Mouse (Mus musculus): ENCODE data around the gene Mdfic.
A peak's percentile ranks its signal among the peaks of the same experiment; 100 is the strongest.

Gene Mdfic

GRCm38 (mm10) chr6:15792680-15793601 is 72.5 kb downstream of the Mdfic start:
- DNase-seq (ENCODE audit: low read depth, low spot score), result peak; percentile 24

DNA sequence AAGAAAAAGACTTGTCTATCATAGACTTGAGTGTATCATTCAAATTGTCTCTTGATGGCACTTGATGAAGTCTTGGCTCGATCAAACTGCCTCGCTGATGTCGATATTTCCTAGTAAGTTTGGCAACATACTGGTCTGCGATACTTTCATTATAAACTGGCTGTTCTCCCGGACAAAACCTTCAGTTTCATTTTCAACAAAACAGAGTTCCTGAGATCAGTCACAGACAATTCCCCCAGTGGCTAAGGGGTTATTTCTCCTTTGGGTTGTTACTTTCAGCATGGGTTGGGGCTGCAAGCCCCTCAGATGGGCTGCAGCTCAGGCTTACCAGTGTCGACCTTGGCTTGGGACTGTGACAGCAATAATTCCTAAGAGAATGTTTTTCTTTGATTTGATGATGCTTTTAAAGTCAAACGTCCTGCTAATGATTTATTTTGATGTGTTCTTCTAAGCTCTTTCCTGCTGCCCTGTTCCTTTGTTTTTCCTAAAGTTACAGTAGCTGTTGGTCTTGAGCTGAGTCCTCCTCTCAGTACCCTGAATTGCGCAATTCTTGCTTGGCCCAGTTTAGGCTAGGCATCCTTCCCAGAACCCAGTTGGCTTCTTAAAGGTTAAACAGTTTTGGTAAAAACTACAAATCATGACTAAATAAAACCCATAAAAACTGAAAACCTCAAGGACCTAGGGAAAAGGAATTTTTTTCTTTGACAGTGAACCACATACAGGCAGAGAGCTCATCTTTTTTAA is 73.3 kb downstream of the Mdfic start:
- no peak for DNase-seq (ENCODE audit: low read depth, low spot score)

GRCm38 (mm10) chr6:15794801-15795200 is 74.3 kb downstream of the Mdfic start:
- no peak for DNase-seq (ENCODE audit: low read depth, low spot score)

GRCm38 (mm10) chr6:15807382-15807781 is 86.9 kb downstream of the Mdfic start:
- DNase-seq (ENCODE audit: low read depth, low spot score), result no peak

DNA sequence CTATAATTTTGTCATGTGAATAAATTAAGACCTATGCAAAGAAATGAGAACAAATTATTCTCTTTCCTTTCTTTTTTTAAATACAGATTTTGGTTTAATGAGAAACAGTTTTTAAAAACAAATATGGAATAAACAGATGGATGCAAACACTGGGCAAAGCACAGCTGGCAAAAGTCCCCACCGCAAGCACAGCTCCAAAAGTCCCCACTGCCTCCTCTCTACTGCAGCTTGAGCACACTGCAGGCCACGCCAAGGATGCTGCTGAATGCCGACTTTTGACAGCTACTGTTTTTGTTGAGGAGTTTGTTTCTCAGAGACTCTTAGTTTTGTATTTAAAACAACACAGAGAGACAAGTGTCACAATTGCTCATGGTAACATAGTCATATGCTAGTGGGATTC is 104.8 kb downstream of the Mdfic start:
- no peak for DNase-seq (ENCODE audit: low read depth, low spot score)

DNA sequence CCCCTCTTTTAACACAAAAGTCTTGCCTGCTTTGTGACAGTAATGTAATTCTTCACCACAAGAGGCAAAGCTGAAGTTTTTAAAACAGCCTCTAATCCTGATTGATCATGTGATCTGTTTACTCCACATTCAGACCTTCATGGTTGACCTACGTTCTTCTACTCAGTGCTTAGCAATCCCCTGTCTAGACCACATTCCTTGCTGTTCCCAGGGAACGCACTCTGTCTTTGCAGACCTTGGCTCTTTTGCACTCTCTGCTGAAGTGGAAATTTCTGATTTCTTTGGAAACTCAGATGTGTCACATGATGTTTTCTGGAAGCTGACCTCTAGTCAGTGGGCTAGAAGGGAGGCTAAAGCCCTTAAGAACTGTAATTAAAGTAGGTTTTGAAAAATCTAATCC is 109.4 kb downstream of the Mdfic start:
- peak; percentile 8 for DNase-seq (ENCODE audit: low read depth, low spot score)

- DNase-seq (ENCODE audit: low read depth, low spot score), result no peak
These were observed 110.2 kb downstream of the Mdfic start for GRCm38 (mm10) chr6:15830651-15831050.

- no peak for DNase-seq (ENCODE audit: low read depth, low spot score)
These were observed 117.2 kb downstream of the Mdfic start for GRCm38 (mm10) chr6:15837695-15838094.

- no peak for DNase-seq (ENCODE audit: low read depth, low spot score)
These were observed 119.4 kb downstream of the Mdfic start for GRCm38 (mm10) chr6:15839831-15840230.

- no peak for DNase-seq (ENCODE audit: low read depth, low spot score)
These were observed 120.0 kb downstream of the Mdfic start for GRCm38 (mm10) chr6:15840429-15840828.

DNA sequence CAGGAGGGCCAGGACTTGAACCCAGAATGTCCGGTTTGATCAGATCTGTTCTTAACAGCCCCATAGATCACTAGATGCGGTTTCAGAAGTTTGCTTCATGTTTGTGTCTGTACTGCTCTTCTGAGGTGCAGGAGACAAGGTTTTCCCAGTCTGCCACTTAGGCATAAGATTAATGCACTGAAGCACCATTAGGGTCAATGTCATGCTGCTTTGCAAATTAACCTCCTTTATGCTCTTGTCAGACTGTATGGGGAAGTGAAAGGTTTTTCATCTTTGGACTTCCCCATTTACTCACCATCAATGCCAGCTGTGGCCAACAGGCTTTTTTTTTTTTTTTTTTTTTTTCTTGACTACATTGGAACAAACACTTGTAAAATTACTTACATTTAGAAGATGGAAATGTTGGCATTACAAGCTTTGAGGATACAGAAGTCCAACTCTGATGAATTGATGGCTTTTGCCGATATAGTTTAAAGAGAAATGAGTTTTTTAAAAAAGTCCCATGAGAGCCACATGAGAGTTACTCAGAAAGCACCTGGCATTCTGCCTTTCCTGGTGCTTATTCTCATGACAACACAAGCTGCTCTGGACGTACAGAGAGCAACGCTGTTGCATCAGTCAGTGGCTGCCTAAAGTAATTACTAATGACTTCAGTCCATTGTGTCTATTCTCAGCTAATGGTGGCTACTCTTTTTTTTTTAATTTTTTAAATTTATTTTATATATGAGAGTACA is 121.2 kb downstream of the Mdfic start:
- peak; percentile 48 for DNase-seq (ENCODE audit: low read depth, low spot score)

- no peak for DNase-seq (ENCODE audit: low read depth, low spot score)
These were observed 122.8 kb downstream of the Mdfic start for GRCm38 (mm10) chr6:15843295-15843694.

GRCm38 (mm10) chr6:15845711-15846342 is 125.4 kb downstream of the Mdfic start:
- no peak for DNase-seq (ENCODE audit: low read depth, low spot score)

Data from mesoderm, embryonic 11.5 days (tissue).